Mouse (Mus musculus): ENCODE measurements around the gene Lsm14b.

GRCm38 (mm10) chr2:180053001-180053400 lies 28.2 kb downstream of the Lsm14b start:
- no peak for TF ChIP-seq CTCF (IDR thresholded peaks at IDR 0.05; ENCODE audit: low read depth)
- no peak for TF ChIP-seq EP300 (IDR thresholded peaks at IDR 0.05; ENCODE audit: low read depth)

Measured in liver, postnatal 0 days (tissue).